Mouse (Mus musculus): ENCODE data around the gene Polr3gl.

GRCm38 (mm10) chr3:96617941-96618340 is 24.0 kb upstream of the Polr3gl start:
- no peak for TF ChIP-seq POLR2A (IDR thresholded peaks at IDR 0.05; ENCODE audit: extremely low read depth, insufficient read depth, low read length)
- no peak for TF ChIP-seq CTCF (IDR thresholded peaks at IDR 0.05; ENCODE audit: extremely low read depth, insufficient read depth, low read length)
